Mouse (Mus musculus) ES-Bruce4 (cell line): ENCODE measurements at regions not wholly inside any gene's neighbourhood (a gene's known extent, or its start where the extent isn't known, plus 50 kb on each side); places are given as distances from the start of the nearest gene placed in this dataset.

Experiments
- H3K27ac ChIP-seq: 2 replicates; pipeline ENCODE4 v1.5.1; 2012; ENCODE audit warnings: low read length, inconsistent platforms; ENCODE audit not compliant: insufficient read depth
- H3K27me3 ChIP-seq: 2 replicates; pipeline ENCODE4 v1.6.1; 2012; ENCODE audit warnings: mild to moderate bottlenecking, low read length, inconsistent platforms; ENCODE audit not compliant: control insufficient read depth, poor library complexity, insufficient read depth, severe bottlenecking
- H3K36me3 ChIP-seq: 2 replicates; pipeline ENCODE4 v1.6.1; 2012; ENCODE audit warnings: inconsistent platforms, mild to moderate bottlenecking, low read length, moderate library complexity; ENCODE audit not compliant: control insufficient read depth, poor library complexity, insufficient read depth, severe bottlenecking
- H3K4me1 ChIP-seq: one replicate; pipeline ENCODE4 v1.8.1; 2011; ENCODE audit warnings: low read length; ENCODE audit not compliant: control insufficient read depth, insufficient read depth
- H3K4me3 ChIP-seq: 2 replicates; pipeline ENCODE4 v1.5.1; 2011; ENCODE audit warnings: low read depth, mild to moderate bottlenecking, low read length
- H3K9ac ChIP-seq: 2 replicates; pipeline ENCODE4 v1.6.1; 2012; ENCODE audit warnings: low read depth, mild to moderate bottlenecking, inconsistent platforms; ENCODE audit not compliant: poor library complexity, severe bottlenecking
- H3K9me3 ChIP-seq: replicated peaks from 2 replicates; pipeline ENCODE4 v1.6.1; 2012; ENCODE audit warnings: mild to moderate bottlenecking, low read length, inconsistent platforms; ENCODE audit not compliant: control insufficient read depth, poor library complexity, insufficient read depth, severe bottlenecking
- CTCF ChIP-seq: IDR thresholded peaks from one replicate; pipeline ENCODE4 v1.8.1; 2011; ENCODE audit warnings: low read depth, low read length
- EP300 ChIP-seq: IDR thresholded peaks from 2 replicates; pipeline ENCODE4 v1.6.1; 2011; ENCODE audit warnings: low read depth, low read length; ENCODE audit not compliant: insufficient read depth
- POLR2A ChIP-seq: IDR thresholded peaks from one replicate; pipeline ENCODE4 v1.8.1; 2011; ENCODE audit warnings: low read length; ENCODE audit not compliant: insufficient read depth

DNA sequence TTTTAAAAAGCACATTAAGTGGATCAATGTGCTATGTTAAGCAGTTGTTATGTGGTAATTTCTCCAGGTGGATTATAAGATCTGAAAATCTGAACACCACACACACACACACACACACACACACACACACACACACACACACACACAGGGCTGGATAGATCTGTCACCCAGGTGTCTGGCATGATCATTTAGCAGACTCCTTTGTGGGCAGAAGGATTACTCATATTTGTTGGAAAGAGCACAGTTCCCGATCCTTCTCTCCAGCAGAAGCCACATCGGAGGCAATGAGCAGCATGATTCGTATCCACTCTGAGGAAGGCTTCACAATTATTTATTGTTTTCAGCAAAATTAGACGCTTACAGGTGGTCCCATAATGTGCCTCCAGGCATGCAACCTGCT is 116.6 kb upstream of the Dpyd start:
- H3K27me3 ChIP-seq, result no peaks in the 10 kb centered on the region
- H3K9ac ChIP-seq, result no peak overlapping the region
- no peak overlapping the region for H3K4me3 ChIP-seq
- H3K36me3 ChIP-seq, result no peaks in the 10 kb centered on the region
- H3K4me1 ChIP-seq, result no peaks in the 10 kb centered on the region
- no peaks in the 10 kb centered on the region for H3K9me3 ChIP-seq
- H3K27ac ChIP-seq, result no peak overlapping the region
- no peak for TF ChIP-seq POLR2A
- no peak for TF ChIP-seq CTCF
- TF ChIP-seq EP300, result no peak

DNA sequence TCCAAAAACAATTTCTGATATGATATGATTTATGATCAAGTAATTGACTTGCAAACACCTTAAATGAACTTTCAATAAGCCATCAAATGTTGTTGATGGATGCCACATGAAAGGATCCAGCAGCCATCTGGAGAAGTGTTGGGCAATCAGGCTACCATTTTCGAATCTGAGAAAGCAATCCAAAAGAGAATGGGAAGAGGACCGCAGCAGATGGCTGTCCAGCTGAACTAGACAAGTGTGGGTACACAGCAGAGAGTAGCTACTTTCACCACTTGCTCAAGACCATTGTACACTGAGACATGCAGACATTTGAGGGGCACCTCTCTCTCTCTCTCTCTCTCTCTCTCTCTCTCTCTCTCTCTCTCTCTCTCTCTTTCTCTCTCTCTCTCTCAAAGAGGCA is 102.3 kb upstream of the Dpyd start:
- TF ChIP-seq POLR2A (no peak), EP300 (no peak), CTCF (no peak)
- no peaks in the 10 kb centered on the region for H3K36me3 ChIP-seq
- H3K9ac ChIP-seq, result no peak overlapping the region
- H3K4me1 ChIP-seq, result no peaks in the 10 kb centered on the region
- no peak overlapping the region for H3K27ac ChIP-seq
- H3K9me3 ChIP-seq, result no peaks in the 10 kb centered on the region
- H3K4me3 ChIP-seq, result no peak overlapping the region
- H3K27me3 ChIP-seq, result no peaks in the 10 kb centered on the region

DNA sequence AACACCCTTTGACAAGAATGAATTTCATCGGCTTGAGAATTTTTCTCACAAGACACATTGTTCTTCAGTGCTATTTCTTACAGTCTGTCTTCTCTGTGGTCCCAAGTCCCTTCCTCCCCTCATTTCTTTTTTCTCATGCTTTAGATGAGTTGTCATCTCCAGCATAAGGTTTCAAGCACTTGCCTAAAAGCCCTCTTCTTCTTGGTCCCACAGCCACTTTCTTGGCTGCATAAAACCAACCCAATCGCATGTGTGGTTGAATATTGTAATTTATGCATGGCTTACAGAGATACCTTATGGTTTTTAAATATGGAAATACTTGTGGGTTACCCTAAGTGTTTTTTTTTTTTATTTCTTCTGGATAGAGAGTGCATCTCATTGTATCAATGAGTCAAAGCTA is 96.3 kb upstream of the Dpyd start:
- no peak overlapping the region for H3K27ac ChIP-seq
- no peaks in the 10 kb centered on the region for H3K9me3 ChIP-seq
- TF ChIP-seq CTCF (no peak), EP300 (no peak), POLR2A (no peak)

DNA sequence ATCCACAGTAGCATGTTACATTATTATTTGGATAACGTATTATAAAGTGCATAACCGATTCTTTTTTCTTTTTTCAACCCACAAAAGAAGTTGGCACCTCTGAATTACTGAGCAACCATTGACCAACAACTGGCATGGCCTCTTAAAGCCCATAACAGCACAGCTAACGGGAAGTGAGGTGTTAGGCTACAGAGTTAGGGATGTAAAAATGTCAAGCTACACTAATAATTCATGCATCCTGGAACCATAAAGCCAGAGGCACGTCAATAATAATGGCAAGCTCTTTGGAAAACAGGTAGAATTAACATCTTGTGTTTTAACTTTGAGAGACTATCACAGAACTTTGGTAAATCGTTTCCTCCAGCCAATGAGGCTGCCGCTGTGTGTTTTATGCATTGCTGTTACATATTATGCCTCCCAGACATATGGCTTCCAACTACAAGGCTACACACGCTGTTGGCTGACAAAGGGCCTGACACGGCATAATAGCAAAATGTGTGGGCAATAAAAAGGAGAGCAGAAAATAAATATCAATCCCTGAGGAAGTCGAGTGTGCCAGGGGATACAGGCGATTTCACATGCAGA is 89.6 kb upstream of the Dpyd start:
- Histone ChIP-seq H3K27ac (no peak overlapping the region), H3K36me3 (no peaks in the 10 kb centered on the region), H3K4me1 (no peaks in the 10 kb centered on the region), H3K4me3 (no peak overlapping the region), H3K9ac (no peak overlapping the region), H3K27me3 (no peaks in the 10 kb centered on the region), H3K9me3 (no peaks in the 10 kb centered on the region)
- TF ChIP-seq POLR2A (no peak), EP300 (no peak), CTCF (no peak)

More for the DNA sequence above, 96.3 kb upstream of the Dpyd start:
- H3K9ac ChIP-seq, result no peak overlapping the region
- no peaks in the 10 kb centered on the region for H3K4me1 ChIP-seq
- H3K36me3 ChIP-seq, result no peaks in the 10 kb centered on the region
- H3K27me3 ChIP-seq, result no peaks in the 10 kb centered on the region
- no peak overlapping the region for H3K4me3 ChIP-seq

DNA sequence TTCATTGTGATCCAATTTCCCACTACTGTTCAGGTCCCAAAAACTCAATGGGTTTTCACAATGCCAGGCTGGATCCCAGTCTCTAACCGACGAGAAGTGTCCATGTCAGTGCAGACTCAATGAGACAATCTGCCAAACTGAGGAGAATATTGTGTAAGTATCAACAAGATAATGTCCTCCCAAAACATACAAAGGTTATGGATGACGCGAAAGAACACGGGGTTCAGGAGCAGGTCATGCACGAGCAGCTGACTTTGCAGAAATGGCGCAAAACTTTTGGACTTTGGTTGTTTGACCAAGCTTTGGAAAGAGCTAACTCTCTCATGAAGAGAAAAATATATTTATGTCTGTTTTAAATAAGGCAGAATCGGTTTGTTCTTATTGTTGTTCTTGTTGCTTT is 83.9 kb upstream of the Dpyd start:
- H3K9ac ChIP-seq, result no peak overlapping the region
- H3K4me1 ChIP-seq, result no peaks in the 10 kb centered on the region
- TF ChIP-seq CTCF, result no peak
- TF ChIP-seq POLR2A, result no peak
- TF ChIP-seq EP300, result no peak

DNA sequence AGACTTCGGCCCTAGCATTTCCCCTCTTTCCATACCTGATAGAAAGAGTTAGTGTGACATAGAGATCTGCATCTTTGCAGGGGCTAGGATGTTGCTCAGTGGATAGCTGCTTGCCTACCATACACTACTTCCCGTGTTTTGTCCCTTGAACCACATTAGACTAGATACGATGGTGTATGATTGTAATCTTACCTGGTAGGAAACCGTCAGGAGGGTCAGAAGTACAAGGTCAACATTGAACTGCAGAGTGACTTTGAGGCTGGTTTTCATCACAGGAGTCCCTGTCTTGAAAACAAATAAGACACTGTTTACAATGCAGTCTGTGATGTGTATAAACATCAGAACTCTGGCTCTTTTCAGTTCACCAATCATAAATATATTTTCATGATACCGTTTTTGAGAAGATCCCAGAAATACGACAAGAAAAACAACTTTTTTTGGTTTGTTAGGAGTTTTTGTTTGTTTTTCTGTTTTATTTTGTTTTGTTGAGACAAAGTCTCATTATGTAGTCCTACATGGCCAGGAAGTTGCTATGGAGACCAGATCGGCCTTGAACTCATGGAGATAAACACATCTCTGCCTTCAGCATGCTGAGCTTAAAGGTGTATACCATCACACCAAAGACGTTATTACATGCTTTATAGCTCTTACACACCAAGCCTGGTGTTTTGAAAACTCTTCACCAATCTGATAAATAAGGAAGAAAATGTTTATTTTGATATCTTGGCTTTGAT is 81.2 kb upstream of the Dpyd start:
- Histone ChIP-seq H3K9me3 (no peaks in the 10 kb centered on the region), H3K27ac (no peak overlapping the region)

More for the DNA sequence above, 83.9 kb upstream of the Dpyd start:
- H3K27ac ChIP-seq, result no peak overlapping the region
- H3K4me3 ChIP-seq, result no peak overlapping the region
- no peaks in the 10 kb centered on the region for H3K9me3 ChIP-seq
- no peaks in the 10 kb centered on the region for H3K27me3 ChIP-seq
- H3K36me3 ChIP-seq, result no peaks in the 10 kb centered on the region

More for the DNA sequence above, 81.2 kb upstream of the Dpyd start:
- Histone ChIP-seq H3K4me1 (no peaks in the 10 kb centered on the region), H3K9ac (no peak overlapping the region), H3K27me3 (no peaks in the 10 kb centered on the region), H3K36me3 (no peaks in the 10 kb centered on the region), H3K4me3 (no peak overlapping the region)
- TF ChIP-seq EP300, result no peak
- TF ChIP-seq POLR2A, result no peak
- TF ChIP-seq CTCF, result no peak
